Mouse (Mus musculus): ENCODE results near the gene Il1r1. TPM values are rescaled to one million over a fixed set of nuclear protein-coding genes. Genes with fewer than 3 reads are reported as not detected.

Gene Il1r1
- polyA plus RNA-seq, 1 experiment: 0.49 TPM

GRCm38 (mm10) chr1:40358771-40359181 is 133.9 kb downstream of the Il1r1 start:
- H3K27ac ChIP-seq (ENCODE audit: insufficient read depth, low read length): no peak overlapping the region
- H3K36me3 ChIP-seq (ENCODE audit: control insufficient read depth, insufficient read depth, low read length, poor library complexity, severe bottlenecking): no peaks in the 10 kb centered on the region
- no peaks in the 10 kb centered on the region for H3K9me3 ChIP-seq (replicated peaks; ENCODE audit: control insufficient read depth, insufficient read depth, low read length, poor library complexity, severe bottlenecking)
- H3K4me1 ChIP-seq (ENCODE audit: control insufficient read depth, insufficient read depth, low read length): peaks cover 6% of the 10 kb centered on the region
- H3K9ac ChIP-seq (ENCODE audit: low read depth, poor library complexity, severe bottlenecking): no peak overlapping the region
- H3K4me3 ChIP-seq (ENCODE audit: low read depth, low read length): no peak overlapping the region
- TF ChIP-seq CTCF (IDR thresholded peaks at IDR 0.05; ENCODE audit: low read depth, low read length) (no peak), EP300 (IDR thresholded peaks at IDR 0.05; ENCODE audit: insufficient read depth, low read depth, low read length) (no peak), POLR2A (IDR thresholded peaks at IDR 0.05; ENCODE audit: insufficient read depth, low read length) (no peak)
- H3K27me3 ChIP-seq (ENCODE audit: control insufficient read depth, insufficient read depth, low read length, poor library complexity, severe bottlenecking): no peaks in the 10 kb centered on the region

DNA sequence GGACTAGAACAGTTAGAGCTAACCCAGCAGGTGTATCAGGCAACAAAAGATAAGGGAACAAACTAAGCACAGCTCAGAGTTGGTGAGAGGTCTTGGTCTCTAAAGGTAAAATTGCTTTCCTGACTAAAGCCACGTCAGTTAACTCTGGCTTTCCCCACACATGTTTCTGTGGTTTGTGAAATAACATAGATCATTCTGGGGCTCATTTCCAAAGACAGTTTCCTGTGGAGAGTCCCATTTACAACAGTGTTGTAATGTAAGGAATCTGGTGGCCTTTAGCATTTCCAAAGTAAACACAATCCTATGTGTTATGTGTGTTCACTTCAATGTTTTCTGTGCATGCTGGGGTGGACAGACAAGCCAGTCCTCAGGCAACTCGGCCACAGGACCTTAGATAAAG is 134.9 kb downstream of the Il1r1 start:
- no peaks in the 10 kb centered on the region for H3K9me3 ChIP-seq (replicated peaks; ENCODE audit: control insufficient read depth, insufficient read depth, low read length, poor library complexity, severe bottlenecking)
- no peak overlapping the region for H3K27ac ChIP-seq (ENCODE audit: insufficient read depth, low read length)
- no peak for TF ChIP-seq CTCF (IDR thresholded peaks at IDR 0.05; ENCODE audit: low read depth, low read length)
- no peak for TF ChIP-seq EP300 (IDR thresholded peaks at IDR 0.05; ENCODE audit: insufficient read depth, low read depth, low read length)
- no peak for TF ChIP-seq POLR2A (IDR thresholded peaks at IDR 0.05; ENCODE audit: insufficient read depth, low read length)

DNA sequence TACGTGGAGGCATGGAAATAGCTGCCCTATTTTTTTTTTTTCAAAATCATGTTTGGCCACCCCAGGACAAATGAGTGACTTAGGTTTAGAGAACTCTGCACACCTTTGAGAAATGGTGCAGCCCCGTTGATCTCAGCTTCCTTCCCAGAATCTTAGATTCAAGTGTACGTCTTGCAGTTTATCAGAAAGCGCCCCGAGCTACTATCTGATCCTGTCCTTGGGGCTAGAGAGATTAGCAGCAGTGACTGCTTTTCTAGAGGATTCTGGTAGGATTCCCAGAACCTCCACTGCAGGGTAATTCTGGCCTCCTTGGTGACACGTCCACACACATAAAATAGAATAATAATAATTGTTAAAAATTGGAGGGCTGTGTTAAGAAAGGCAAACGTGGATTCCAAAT is 136.1 kb downstream of the Il1r1 start:
- Histone ChIP-seq H3K9ac (ENCODE audit: low read depth, poor library complexity, severe bottlenecking) (no peak overlapping the region), H3K4me3 (ENCODE audit: low read depth, low read length) (no peak overlapping the region), H3K4me1 (ENCODE audit: control insufficient read depth, insufficient read depth, low read length) (peaks cover 6% of the 10 kb centered on the region), H3K36me3 (ENCODE audit: control insufficient read depth, insufficient read depth, low read length, poor library complexity, severe bottlenecking) (no peaks in the 10 kb centered on the region), H3K27me3 (ENCODE audit: control insufficient read depth, insufficient read depth, low read length, poor library complexity, severe bottlenecking) (no peaks in the 10 kb centered on the region), H3K27ac (ENCODE audit: insufficient read depth, low read length) (no peak overlapping the region), H3K9me3 (replicated peaks; ENCODE audit: control insufficient read depth, insufficient read depth, low read length, poor library complexity, severe bottlenecking) (no peaks in the 10 kb centered on the region)
- TF ChIP-seq POLR2A (IDR thresholded peaks at IDR 0.05; ENCODE audit: insufficient read depth, low read length): no peak
- TF ChIP-seq EP300 (IDR thresholded peaks at IDR 0.05; ENCODE audit: insufficient read depth, low read depth, low read length): no peak
- no peak for TF ChIP-seq CTCF (IDR thresholded peaks at IDR 0.05; ENCODE audit: low read depth, low read length)

More for the DNA sequence above, 134.9 kb downstream of the Il1r1 start:
- H3K4me1 ChIP-seq (ENCODE audit: control insufficient read depth, insufficient read depth, low read length): peaks cover 6% of the 10 kb centered on the region
- no peak overlapping the region for H3K9ac ChIP-seq (ENCODE audit: low read depth, poor library complexity, severe bottlenecking)
- no peak overlapping the region for H3K4me3 ChIP-seq (ENCODE audit: low read depth, low read length)
- no peaks in the 10 kb centered on the region for H3K36me3 ChIP-seq (ENCODE audit: control insufficient read depth, insufficient read depth, low read length, poor library complexity, severe bottlenecking)
- no peaks in the 10 kb centered on the region for H3K27me3 ChIP-seq (ENCODE audit: control insufficient read depth, insufficient read depth, low read length, poor library complexity, severe bottlenecking)

DNA sequence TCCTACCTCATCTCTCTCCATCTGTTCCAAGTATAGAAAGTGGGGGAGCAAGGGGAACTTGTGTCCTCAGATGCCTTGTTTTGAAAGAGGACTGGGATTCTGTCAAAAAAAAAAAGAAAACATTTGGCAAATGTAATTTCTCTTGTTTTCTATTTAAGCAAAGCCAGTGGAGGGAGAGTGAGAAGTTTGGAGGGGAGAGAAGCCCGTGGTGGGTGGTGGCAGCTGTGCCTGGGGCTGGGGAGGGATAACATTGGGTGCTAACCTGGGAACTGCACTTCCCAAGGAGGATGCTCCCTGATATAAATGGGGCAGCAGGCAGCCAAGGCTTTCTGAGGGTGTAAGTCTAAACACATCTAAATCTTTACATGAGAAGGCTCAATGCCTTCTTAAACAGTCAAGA is 136.7 kb downstream of the Il1r1 start:
- Histone ChIP-seq H3K27me3 (ENCODE audit: control insufficient read depth, insufficient read depth, low read length, poor library complexity, severe bottlenecking) (no peaks in the 10 kb centered on the region), H3K36me3 (ENCODE audit: control insufficient read depth, insufficient read depth, low read length, poor library complexity, severe bottlenecking) (no peaks in the 10 kb centered on the region), H3K9ac (ENCODE audit: low read depth, poor library complexity, severe bottlenecking) (no peak overlapping the region), H3K27ac (ENCODE audit: insufficient read depth, low read length) (no peak overlapping the region), H3K4me3 (ENCODE audit: low read depth, low read length) (no peak overlapping the region), H3K9me3 (replicated peaks; ENCODE audit: control insufficient read depth, insufficient read depth, low read length, poor library complexity, severe bottlenecking) (no peaks in the 10 kb centered on the region), H3K4me1 (ENCODE audit: control insufficient read depth, insufficient read depth, low read length) (peaks cover 6% of the 10 kb centered on the region)
- TF ChIP-seq CTCF (IDR thresholded peaks at IDR 0.05; ENCODE audit: low read depth, low read length) (no peak), EP300 (IDR thresholded peaks at IDR 0.05; ENCODE audit: insufficient read depth, low read depth, low read length) (no peak), POLR2A (IDR thresholded peaks at IDR 0.05; ENCODE audit: insufficient read depth, low read length) (no peak)

DNA sequence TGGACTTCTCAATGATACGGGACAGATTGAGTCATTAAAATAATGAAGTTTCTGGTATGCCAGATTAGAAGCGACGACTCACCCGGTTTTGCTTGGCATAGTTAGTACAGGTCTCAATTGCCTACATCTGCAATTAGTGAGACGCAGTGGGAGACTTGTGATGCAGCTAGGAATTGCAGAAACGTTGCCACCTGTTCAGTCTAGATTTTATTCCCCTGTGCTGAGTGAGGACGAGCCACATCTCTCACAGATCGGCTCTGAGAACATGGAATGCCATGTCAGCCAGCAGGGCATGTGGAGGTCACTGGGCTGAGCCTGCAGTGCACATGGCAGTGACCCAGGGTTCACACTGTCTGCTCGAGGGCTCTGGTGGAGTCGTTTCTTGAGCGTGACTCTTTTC is 137.9 kb downstream of the Il1r1 start:
- Histone ChIP-seq H3K27me3 (ENCODE audit: control insufficient read depth, insufficient read depth, low read length, poor library complexity, severe bottlenecking) (no peaks in the 10 kb centered on the region), H3K4me3 (ENCODE audit: low read depth, low read length) (no peak overlapping the region), H3K4me1 (ENCODE audit: control insufficient read depth, insufficient read depth, low read length) (peaks cover 6% of the 10 kb centered on the region), H3K27ac (ENCODE audit: insufficient read depth, low read length) (no peak overlapping the region), H3K36me3 (ENCODE audit: control insufficient read depth, insufficient read depth, low read length, poor library complexity, severe bottlenecking) (no peaks in the 10 kb centered on the region), H3K9ac (ENCODE audit: low read depth, poor library complexity, severe bottlenecking) (no peak overlapping the region), H3K9me3 (replicated peaks; ENCODE audit: control insufficient read depth, insufficient read depth, low read length, poor library complexity, severe bottlenecking) (no peaks in the 10 kb centered on the region)
- TF ChIP-seq EP300 (IDR thresholded peaks at IDR 0.05; ENCODE audit: insufficient read depth, low read depth, low read length): no peak
- no peak for TF ChIP-seq CTCF (IDR thresholded peaks at IDR 0.05; ENCODE audit: low read depth, low read length)
- no peak for TF ChIP-seq POLR2A (IDR thresholded peaks at IDR 0.05; ENCODE audit: insufficient read depth, low read length)

Other genes with a start within 250 kb of the Il1r1 start
- not detected in 2 replicates for gene Il1r2, start 151.0 kb upstream of the Il1r1 start, polyA plus RNA-seq (2011; ENCODE audit: insufficient read depth, insufficient read length, low read depth, missing spikeins)
- 0.30 and 0.46 TPM in 2 replicates for gene Il1rl2, start 99.5 kb downstream of the Il1r1 start, polyA plus RNA-seq (2011; ENCODE audit: insufficient read depth, insufficient read length, low read depth, missing spikeins)
- gene Il1rl1, start 204.5 kb downstream of the Il1r1 start, polyA plus RNA-seq (2011; ENCODE audit: insufficient read depth, insufficient read length, low read depth, missing spikeins): 0.18 and 0.41 TPM in 2 replicates
- not detected in 2 replicates for gene Il18r1, start 240.5 kb downstream of the Il1r1 start, polyA plus RNA-seq (2011; ENCODE audit: insufficient read depth, insufficient read length, low read depth, missing spikeins)

All from ES-Bruce4 (cell line).